Mouse (Mus musculus): ENCODE results near the gene Dhrs1.

Gene Dhrs1

DNA sequence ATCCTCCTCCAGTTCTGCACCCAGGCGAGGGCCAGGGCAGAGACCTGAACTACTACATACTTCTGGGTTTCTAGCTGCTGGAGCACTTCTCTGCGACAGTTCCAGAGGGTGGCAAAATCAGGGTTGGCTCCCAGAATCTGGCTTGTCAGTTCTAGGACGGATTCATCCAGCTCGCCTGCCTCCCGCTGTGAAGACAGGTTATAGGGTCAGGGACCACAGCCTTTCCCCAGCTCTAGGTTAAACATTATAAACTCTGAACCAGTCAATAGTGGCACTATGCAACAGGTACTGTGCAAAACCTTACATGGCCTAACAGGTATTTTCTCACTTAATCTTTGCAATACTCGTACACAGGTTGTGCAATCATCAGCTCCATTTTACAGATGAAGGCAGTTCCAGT is 24.4 kb downstream of the Dhrs1 start:
- DNase-seq (ENCODE audit: low spot score) = no peak

DNA sequence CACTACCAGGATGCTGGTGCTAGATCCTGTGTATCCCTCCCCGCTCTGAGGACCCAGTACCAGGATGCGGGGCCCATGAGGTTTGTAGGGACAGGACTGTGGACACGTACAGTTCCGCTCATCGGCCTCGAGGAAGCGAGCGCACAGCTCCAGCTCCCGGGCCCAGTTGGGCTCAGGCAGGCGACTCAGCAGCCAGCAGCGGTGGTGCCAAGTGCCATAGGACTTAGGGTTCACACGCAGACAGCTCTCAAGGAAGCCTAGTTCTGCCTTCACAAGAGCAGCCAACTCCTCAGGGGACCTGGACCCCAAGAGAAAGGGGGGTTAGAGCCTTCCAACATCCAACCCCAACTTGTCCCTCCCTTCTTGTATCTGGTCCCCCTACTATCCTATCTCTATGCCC is 24.8 kb downstream of the Dhrs1 start:
- no peak for DNase-seq (ENCODE audit: low spot score)

DNA sequence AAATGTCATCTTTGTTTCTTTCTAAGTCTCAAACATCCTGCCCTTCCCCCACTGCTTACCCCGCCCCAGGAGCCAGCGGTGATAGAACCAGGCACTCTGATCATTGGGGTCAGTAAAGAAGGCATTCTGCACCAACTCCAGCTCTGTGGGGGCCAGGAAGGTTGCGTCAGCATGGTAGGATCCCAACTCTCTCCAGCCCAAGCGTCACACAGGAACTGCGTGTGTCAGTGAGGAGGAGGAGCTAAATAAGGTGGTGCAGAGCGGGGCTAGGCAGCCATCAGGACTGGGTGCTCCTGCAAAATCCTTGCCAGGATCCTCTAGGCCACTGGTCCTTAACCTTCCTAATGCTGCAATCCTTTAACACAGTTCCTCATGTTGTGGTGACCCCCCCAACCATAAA is 25.8 kb downstream of the Dhrs1 start:
- no peak for DNase-seq (ENCODE audit: low spot score)

DNA sequence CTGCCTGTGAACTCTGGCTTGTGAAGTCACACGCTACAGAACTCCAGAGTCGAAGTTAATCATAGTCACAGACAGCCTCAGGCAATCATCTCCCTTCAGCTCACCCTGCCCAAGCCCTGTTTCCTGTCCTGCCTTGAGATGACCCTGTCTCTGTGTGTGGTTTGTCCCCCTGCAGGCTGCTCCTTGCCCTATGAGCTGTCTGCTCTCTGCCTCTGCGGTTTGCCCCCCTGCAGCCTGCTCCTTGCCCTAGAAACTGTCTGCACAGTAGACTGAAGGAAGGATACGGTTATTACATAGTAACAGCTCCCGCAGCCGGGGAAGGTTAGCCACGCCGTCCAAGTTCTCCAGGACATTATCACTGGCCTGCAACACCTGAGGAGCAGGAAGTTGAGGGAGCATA is 28.6 kb downstream of the Dhrs1 start:
- no peak for DNase-seq (ENCODE audit: low spot score)

DNA sequence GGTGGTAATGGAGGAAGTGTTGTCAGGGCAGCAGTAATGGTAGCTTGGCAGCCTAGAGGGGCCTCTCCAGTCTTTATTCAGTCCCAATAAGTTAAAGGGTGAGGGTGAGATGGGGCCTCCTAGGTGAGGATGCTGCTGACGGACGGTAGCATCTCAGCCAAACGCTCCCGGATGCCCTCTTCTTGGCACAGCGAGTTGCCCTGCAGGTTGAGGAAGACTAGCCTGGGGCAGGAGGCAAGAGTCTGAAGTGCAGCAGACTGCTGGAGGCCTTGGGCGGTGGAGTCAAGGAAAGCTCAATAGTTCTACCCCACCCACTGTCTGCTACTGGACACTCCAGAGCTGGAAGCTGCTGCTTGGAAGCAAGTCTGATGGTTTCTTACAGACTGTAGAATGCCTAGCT is 29.2 kb downstream of the Dhrs1 start:
- no peak for DNase-seq (ENCODE audit: low spot score)

DNA sequence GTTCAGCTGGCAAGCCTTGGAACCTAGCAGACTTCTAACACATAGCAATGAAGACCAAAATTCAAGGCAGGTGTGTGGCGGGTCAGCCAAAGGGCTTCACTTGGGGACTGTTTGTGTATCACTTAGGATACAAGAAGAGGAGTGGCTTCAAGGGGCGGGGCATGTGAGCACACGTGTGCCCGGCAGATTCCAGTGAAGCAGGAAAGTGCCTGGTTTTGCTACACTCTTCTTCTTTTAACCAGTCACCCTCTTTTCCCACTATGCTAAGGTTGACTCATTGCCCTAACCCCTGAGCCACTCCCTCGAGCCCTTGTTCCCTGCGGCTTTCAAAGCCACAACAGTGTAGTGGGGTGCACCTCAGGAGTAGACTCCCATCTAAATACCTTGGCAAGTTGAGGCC is 30.6 kb downstream of the Dhrs1 start:
- no peak for DNase-seq (ENCODE audit: low spot score)

DNA sequence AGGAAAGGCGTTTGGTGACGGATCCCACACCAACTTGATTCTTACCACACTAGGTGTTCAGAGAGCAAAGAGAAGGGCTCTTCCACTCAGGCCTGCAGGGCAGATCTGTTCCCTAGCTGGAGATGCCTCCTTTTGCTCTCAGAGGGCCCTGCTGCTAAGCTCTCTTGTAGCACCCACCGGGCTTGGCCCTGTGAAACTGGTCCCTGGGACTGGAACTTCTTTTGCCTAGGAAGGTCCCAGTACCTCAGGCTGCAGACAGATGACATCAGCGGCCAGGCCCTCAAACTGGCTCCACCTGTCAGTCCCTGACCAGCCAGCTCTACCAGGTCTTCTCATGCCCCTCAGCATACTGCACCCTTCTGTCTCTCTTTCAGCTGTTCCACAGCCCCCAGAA is 31.8 kb downstream of the Dhrs1 start, which contains the start of gene Tgm1:
Gene Tgm1 (minus strand): TSS at position 198 of the 394 bp plus-strand sequence.
- no peak for DNase-seq (ENCODE audit: low spot score)

GRCm38 (mm10) chr14:55713007-55713728 is 32.3 kb downstream of the Dhrs1 start:
- peak; percentile 36 for DNase-seq (ENCODE audit: low spot score)

DNA sequence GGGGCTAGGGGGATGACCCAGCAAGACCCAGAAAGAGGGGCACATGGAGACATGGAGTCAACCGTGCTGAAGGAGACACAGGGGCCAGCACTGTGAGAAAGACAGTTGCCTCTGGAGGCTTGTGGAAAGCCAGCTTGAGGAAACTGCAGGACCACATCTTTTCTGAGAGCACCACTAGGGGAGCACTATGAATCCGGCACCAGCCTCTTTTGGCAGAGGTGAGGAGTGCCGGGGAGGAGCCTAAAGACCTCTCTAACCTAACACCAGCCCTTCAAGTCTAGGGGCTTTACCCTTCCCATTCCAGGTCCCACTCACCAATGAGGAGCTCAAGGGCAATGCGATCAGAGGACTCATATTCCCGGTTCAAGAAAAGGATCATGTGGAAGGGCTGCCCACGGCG is 33.7 kb downstream of the Dhrs1 start:
- DNase-seq (ENCODE audit: low spot score) = no peak

DNA sequence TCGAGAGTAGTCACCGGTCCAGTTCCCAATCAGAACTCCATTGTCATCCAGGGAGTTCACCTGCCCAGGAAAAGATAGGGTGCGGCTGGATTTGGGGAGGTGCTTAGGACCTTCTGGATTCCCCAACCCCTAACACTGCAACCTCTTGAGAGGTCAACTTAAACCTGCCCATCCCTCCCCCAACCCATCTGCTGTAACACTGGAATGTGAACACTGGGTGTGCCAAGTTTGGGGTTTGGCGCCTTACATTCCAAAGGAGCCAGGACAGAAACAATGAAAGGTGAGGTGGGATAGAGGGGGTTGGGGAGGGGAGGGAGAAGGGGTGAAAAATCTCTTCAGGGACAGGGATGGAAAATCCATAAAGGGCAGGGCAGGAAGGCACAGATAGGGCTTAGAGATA is 36.0 kb downstream of the Dhrs1 start:
- DNase-seq (ENCODE audit: low spot score) = no peak

GRCm38 (mm10) chr14:55707397-55707796 is 38.1 kb downstream of the Dhrs1 start:
- no peak for DNase-seq (ENCODE audit: low spot score)

- DNase-seq (ENCODE audit: low spot score) = no peak
These were observed 39.4 kb downstream of the Dhrs1 start for GRCm38 (mm10) chr14:55706051-55706600.

- DNase-seq (ENCODE audit: low spot score) = no peak
These were observed 42.7 kb downstream of the Dhrs1 start for GRCm38 (mm10) chr14:55702761-55703160.

GRCm38 (mm10) chr14:55701131-55701530 is 44.4 kb downstream of the Dhrs1 start:
- no peak for DNase-seq (ENCODE audit: low spot score)

DNA sequence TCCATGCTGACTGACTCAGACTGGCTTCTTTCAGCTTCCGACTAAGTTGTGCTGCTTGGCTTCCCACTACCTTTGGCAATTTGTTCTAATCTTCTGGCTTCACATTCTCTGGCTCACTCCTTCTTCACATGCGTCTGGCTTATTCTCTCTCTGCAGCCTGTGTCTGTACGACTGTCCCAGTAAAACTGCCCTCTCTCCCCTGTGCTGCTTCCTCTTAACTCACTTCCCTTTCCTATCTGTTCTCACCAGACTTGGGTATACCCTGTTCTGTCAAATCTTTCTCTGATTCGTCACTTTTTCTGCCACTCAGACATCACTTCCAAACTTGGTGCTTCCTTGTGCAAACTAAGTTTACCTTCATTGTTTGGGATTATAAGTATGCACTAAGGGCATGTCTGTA is 48.3 kb downstream of the Dhrs1 start:
- no peak for DNase-seq (ENCODE audit: low spot score)

GRCm38 (mm10) chr14:55689433-55689832 is 56.1 kb downstream of the Dhrs1 start:
- no peak for DNase-seq (ENCODE audit: low spot score)

Data from embryo, embryonic 10 days (tissue).